Mouse (Mus musculus) forebrain, embryonic 12.5 days (tissue): ENCODE data around the gene Carns1. TPM values are rescaled to one million over a fixed set of nuclear protein-coding genes. Genes with fewer than 3 reads are reported as not detected.

Experiments used
- ATAC-seq: fragments of 200-750 bp; cut with Nextera tagmentation; 2 replicates; pipeline ENCODE4 v1.8.0; 2017; ENCODE audit warnings: moderate TSS enrichment; ENCODE audit not compliant: low FRiP score
- H3K27ac ChIP-seq: fragments of 300-500 bp; sonication (generic); 2 replicates; pipeline ENCODE4 v1.5.1; 2016; ENCODE audit warnings: mild to moderate bottlenecking
- H3K27me3 ChIP-seq: fragments of 300-500 bp; sonication (generic); 2 replicates; pipeline ENCODE4 v1.6.1; 2016; ENCODE audit warnings: mild to moderate bottlenecking
- H3K36me3 ChIP-seq: fragments of 300-500 bp; sonication (generic); replicated peaks from 2 replicates; pipeline ENCODE4 v1.6.1; 2016; ENCODE audit warnings: mild to moderate bottlenecking
- H3K4me1 ChIP-seq: fragments of 300-500 bp; sonication (generic); 2 replicates; pipeline ENCODE4 v1.6.1; 2016
- H3K4me2 ChIP-seq: fragments of 300-500 bp; sonication (generic); 2 replicates; pipeline ENCODE4 v1.6.1; 2016; ENCODE audit warnings: mild to moderate bottlenecking, moderate library complexity
- H3K4me3 ChIP-seq: fragments of 300-500 bp; sonication (generic); replicated peaks from 2 replicates; pipeline ENCODE4 v1.5.1; 2016; ENCODE audit warnings: mild to moderate bottlenecking
- H3K9ac ChIP-seq: fragments of 300-500 bp; sonication (generic); 2 replicates; pipeline ENCODE4 v1.6.1; 2016; ENCODE audit warnings: mild to moderate bottlenecking
- H3K9me3 ChIP-seq: fragments of 300-500 bp; sonication (generic); 2 replicates; pipeline ENCODE4 v1.6.1; 2016
- WGBS: fragments of 180-500 bp; shearing (Covaris S2); methylation state at CpG from one replicate; pipeline ENCODE4 v1.1.7; 2016; 5-methylcytosine and 5-hydroxymethylcytosine counted together
- polyA plus RNA-seq: library from polyadenylated mRNA; unstranded; fragments of >200 nt; fragmentation: Nextera tagmentation; extraction: Ambion mirVana; gene quantifications from 2 replicates; pipeline ENCODE4 v1.2.1, GENCODE M21; 2016

Gene Carns1
- polyA plus RNA-seq, 1 experiment from 2014 or later: 3.2 TPM

DNA sequence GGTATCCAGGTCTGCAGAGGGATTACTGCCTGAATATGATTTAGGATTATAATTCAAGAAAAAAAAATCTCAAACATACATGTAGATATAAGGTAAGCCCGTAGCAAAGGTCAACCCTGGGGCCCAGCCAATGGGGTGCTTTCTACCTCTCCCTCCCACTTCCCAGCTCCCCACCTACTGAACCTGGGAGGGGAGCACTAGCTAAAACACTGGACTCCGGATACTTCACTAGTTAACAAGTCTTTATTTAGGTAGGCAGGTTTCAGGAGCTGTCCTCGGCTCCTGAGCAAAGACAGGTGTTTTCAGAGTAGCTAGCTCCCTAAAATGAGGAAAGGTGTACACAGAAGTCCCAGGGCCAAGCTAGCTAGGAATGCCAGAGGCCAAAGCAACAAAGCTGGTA is 11.2 kb downstream of the Carns1 start:
- H3K27me3 ChIP-seq: no peaks in the 10 kb centered on the region
- H3K9ac ChIP-seq: no peak overlapping the region
- H3K9me3 ChIP-seq: no peaks in the 10 kb centered on the region
- no peak overlapping the region for H3K27ac ChIP-seq
- H3K4me2 ChIP-seq: no peak overlapping the region
- H3K36me3 ChIP-seq: peaks cover 23% of the 10 kb centered on the region
- peaks cover 14% of the 10 kb centered on the region for H3K4me1 ChIP-seq
- no peak for ATAC-seq
- H3K4me3 ChIP-seq: no peak overlapping the region
- WGBS: 83% methylated on average over 3 of the region's 3 CpGs

DNA sequence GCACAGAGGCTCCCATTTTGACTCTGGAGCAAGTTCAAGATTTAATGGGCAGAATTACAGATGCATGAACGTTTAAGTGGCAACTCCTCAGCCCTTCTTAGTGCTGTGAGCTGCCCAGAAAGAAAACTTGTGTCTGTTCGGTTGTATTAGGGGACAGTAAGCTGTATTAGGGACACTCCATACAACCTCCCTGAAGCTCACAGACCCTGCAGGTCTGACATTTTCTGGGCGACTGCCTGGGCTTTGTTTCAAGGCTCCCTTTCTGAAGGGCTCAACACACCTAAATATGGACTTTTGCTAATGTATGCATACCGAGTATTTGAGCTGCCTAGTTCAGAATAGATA is 11.8 kb downstream of the Carns1 start:
- ATAC-seq: peak; percentile 34
- H3K27ac ChIP-seq: peak overlapping the region; percentile 61

DNA sequence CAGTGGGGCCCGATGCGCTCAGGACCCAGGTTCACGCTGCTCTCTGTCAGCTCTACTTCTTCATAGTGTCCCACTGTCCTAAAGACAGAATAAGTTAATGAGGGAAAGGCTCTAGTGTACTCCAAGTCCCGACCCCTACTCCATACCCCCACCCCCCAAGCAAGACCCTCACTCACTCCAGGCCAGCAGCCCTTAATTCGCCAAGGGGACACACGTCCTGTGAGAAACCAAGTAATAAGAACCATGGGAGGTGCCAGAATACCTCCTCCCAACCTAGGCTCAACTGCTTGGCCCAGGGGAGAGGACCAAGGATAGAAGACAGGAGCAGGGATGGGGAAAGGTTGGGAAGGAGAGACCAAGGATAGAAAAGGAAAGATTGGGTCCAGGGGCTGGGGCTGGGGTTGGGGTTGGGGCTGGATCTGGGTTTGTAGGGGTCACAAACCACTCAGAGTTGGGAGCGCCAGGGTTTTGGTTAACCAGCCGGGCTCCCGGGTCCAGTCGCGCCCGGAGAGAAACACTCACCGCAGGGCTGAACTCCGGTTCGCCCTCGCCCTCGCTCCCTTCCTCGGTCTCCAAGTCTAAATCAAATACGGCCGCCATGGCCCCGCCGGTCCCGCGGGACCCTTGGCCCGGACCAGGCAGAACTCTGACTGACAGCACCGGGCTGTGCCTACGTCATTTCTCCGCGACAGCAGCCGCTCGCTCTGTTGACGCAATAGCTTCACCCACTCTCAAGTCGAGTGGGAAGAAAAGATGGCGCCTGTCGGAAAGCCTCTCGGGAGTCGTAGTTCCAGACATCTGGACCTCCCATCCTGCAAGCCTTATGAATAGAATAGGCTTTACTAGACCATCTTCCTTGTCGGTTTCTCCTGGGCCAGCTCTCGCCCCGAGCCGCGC is 12.4 kb downstream of the Carns1 start, which contains the start of gene Rps6kb2:
Rps6kb2 (minus strand) TSS at position 709 of the 897 bp plus-strand sequence.
- peak within 1 kb of the TSS; percentile 78 for H3K4me3 ChIP-seq
- peak within 1 kb of the TSS; percentile 74 for H3K9ac ChIP-seq
- WGBS: 7% methylated on average over 42 of the region's 42 CpGs
- peak; percentile 93 for ATAC-seq
- no peaks in the 10 kb centered on the region for H3K27me3 ChIP-seq
- H3K9me3 ChIP-seq: no peaks in the 10 kb centered on the region
- H3K4me2 ChIP-seq: peak within 1 kb of the TSS; percentile 93
- peaks cover 35% of the 10 kb centered on the region for H3K36me3 ChIP-seq
- H3K4me1 ChIP-seq: peaks cover 14% of the 10 kb centered on the region
- H3K27ac ChIP-seq: peak within 1 kb of the TSS; percentile 61

More for the DNA sequence above, 11.8 kb downstream of the Carns1 start:
- 36% methylated on average over 4 of the region's 4 CpGs for WGBS
- Histone ChIP-seq H3K4me3 (peak overlapping the region; percentile 78), H3K4me2 (peak overlapping the region; percentile 93), H3K36me3 (peaks cover 28% of the 10 kb centered on the region), H3K27me3 (no peaks in the 10 kb centered on the region), H3K9ac (peak overlapping the region; percentile 74), H3K4me1 (peaks cover 14% of the 10 kb centered on the region), H3K9me3 (no peaks in the 10 kb centered on the region)

DNA sequence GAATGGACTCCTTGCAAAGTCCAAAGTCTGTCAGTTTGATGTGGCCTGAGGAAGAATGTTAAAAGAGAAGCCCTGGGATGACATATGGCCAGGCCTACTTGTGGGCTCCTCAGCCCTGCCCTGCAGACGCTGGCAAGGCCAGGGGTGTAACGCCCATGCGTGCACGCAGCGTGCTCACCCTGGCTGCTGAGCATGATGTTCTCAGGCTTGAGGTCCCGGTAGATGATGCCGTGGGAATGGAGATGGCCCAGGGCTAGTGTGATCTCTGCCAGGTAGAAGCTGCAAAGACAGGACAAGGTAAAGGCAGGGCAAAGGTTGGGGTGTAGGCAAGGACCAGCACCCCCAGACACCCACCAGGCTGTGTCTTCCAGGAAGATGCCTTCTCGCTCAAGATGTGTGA is 16.2 kb downstream of the Carns1 start:
- H3K27ac ChIP-seq: no peak overlapping the region
- H3K27me3 ChIP-seq: no peaks in the 10 kb centered on the region
- no peak overlapping the region for H3K4me2 ChIP-seq
- H3K4me1 ChIP-seq: peaks cover 19% of the 10 kb centered on the region
- H3K9me3 ChIP-seq: no peaks in the 10 kb centered on the region
- no peak overlapping the region for H3K9ac ChIP-seq
- 96% methylated on average over 8 of the region's 8 CpGs for WGBS
- H3K4me3 ChIP-seq: no peak overlapping the region
- no peak for ATAC-seq
- peaks cover 58% of the 10 kb centered on the region for H3K36me3 ChIP-seq

DNA sequence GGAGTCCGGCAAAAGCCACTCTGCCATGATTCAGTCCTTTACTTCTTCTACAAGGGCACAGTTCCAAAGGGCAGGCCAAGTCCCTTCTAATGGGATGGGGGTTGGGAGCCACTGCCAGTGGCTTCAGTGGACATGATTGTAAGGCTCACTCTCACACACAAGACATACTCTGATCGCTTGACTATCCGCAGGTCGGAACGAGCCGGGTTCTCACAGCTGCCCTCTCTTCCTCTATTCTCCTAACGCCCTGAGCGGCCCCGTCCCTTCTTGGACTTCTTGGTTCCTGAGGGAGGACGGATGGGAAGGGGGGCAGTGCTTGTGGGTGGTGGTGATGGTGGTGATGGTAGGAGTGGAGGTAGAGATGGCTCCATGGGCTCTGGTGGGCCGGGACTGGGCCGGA is 18.5 kb downstream of the Carns1 start:
- no peak overlapping the region for H3K27ac ChIP-seq
- peaks cover 73% of the 10 kb centered on the region for H3K36me3 ChIP-seq
- ATAC-seq: no peak
- H3K9ac ChIP-seq: no peak overlapping the region
- no peaks in the 10 kb centered on the region for H3K27me3 ChIP-seq
- 0 out of 2 replicates have a peak, but pooled peaks cover 5% of the 10 kb centered on the region for H3K4me1 ChIP-seq
- H3K4me2 ChIP-seq: no peak overlapping the region
- WGBS: 91% methylated on average over 12 of the region's 12 CpGs
- no peaks in the 10 kb centered on the region for H3K9me3 ChIP-seq
- no peak overlapping the region for H3K4me3 ChIP-seq

DNA sequence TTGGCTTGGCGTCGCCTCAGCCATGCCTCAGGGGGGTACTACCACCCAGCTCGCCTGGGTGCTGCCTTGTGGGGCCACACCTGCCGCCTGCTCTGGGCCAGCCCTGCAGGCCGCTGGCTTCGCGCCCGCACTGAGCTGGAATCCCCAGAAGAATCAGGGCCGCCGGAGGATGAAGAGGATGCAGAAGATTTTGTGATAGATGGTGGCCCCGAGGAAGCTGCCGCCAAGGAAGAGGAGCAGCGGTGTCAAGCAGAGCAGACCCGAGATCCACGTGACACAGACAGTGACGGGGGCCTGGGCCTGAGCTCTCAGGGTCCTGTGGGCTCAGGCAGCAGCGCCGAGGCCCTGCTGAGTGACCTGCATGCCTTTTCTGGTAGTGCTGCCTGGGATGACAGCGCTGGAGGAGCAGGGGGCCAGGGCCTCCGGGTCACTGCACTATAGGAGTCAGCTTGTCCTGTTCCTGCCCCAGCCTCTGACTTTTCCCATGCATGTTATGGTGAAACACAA is 19.2 kb downstream of the Carns1 start:
- Histone ChIP-seq H3K27me3 (no peaks in the 10 kb centered on the region), H3K4me1 (peaks cover 5% of the 10 kb centered on the region; the same call in 1 of the 2 replicates), H3K36me3 (peaks cover 71% of the 10 kb centered on the region), H3K9me3 (no peaks in the 10 kb centered on the region), H3K4me3 (no peak overlapping the region), H3K9ac (no peak overlapping the region), H3K27ac (peak overlapping the region; percentile 1; the same call in 1 of the 2 replicates), H3K4me2 (no peak overlapping the region)
- ATAC-seq: no peak
- WGBS: 72% methylated on average over 20 of the region's 20 CpGs

DNA sequence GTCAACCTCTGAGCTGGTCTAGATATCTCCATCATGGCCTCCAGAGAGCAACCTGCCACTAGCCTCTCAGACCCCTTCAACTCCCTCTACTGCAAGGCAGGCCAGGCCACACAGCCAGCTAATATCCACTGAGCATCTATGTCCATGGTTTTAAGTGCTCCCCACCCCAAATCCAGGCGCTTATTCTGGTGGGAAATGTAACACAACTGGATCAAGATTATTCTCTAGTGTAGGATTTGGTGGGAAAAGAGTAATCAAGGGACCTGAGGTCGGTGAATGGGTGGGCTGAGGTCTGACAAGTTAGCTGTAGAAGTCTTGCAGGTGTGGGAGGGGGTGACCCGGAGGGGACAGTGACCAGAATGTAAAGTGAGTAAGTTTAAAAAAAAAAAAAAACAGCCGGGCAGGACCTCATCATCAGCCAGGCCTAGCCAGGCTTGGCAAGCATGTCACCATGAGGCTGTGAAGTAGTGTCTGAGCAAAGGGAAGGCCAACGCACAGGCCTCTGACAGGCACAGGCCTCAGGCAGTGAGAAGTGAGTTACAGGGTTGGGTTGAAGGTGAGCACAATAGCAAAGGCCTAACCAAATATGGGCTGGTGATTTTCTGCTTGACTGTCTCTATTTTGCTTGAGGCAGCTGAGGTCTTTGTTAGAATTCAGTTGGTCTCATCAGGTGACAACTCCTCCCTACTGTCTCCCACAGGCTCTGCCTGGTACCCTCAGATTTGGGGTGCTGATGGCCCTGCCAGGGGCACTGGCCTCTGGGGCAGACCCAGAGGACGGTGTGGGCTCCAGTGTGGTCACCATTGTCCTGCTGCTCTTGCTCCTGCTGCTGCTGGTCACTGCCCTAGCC is 19.8 kb downstream of the Carns1 start:
- peaks cover 72% of the 10 kb centered on the region for H3K36me3 ChIP-seq
- 74% methylated on average over 6 of the region's 6 CpGs for WGBS
- no peaks in the 10 kb centered on the region for H3K9me3 ChIP-seq
- no peak overlapping the region for H3K4me2 ChIP-seq
- H3K4me1 ChIP-seq: peaks cover 5% of the 10 kb centered on the region; the same call in 1 of the 2 replicates
- H3K9ac ChIP-seq: no peak overlapping the region
- no peak for ATAC-seq
- H3K4me3 ChIP-seq: no peak overlapping the region
- no peaks in the 10 kb centered on the region for H3K27me3 ChIP-seq
- H3K27ac ChIP-seq: peak overlapping the region; percentile 1; the same call in 1 of the 2 replicates

DNA sequence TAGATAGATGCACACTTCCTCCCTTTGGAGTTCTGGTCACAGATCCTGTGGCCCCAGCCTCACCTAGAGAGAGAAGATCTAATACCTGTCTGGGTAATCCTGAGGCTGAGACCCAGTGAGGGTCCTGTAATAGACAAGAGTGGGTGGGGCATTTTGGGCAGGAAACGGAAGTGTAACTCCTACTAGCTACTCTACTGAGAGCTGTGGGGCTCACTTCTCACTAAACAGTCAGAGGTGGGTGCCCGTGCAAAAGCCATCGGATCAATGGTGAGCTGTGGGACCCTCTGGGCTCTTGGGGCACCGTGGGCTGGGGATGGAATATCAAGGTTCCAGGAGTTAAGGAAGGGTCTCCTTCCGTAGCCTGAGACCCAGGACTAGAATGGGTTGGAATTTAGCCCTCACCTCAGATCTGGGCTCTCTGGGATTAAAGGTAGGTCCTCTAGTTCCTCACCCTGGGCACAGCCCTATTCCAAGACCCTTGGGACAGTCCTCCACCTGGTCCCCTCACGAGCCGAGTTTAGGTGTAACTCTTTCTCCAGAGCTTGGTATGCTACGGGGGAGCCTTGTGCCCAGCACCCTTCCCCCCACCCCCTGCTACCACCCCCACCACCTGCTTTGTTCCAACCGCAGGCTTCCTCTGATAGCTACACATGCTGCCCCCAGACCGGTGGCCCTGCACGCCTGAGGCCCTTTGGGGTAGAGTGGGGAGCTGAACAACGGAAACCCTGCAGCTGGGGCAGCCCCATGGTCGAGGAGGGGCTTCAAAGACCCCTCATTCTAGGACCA is 20.6 kb downstream of the Carns1 start:
- H3K9ac ChIP-seq: no peak overlapping the region
- no peak overlapping the region for H3K4me3 ChIP-seq
- peaks cover 75% of the 10 kb centered on the region for H3K36me3 ChIP-seq
- no peaks in the 10 kb centered on the region for H3K27me3 ChIP-seq
- no peak for ATAC-seq
- peaks cover 11% of the 10 kb centered on the region for H3K4me1 ChIP-seq
- 0 out of 2 replicates have a peak overlapping the region, but pooled peaks have one; percentile 1 for H3K27ac ChIP-seq
- no peaks in the 10 kb centered on the region for H3K9me3 ChIP-seq
- H3K4me2 ChIP-seq: no peak overlapping the region
- 87% methylated on average over 13 of the region's 13 CpGs for WGBS

DNA sequence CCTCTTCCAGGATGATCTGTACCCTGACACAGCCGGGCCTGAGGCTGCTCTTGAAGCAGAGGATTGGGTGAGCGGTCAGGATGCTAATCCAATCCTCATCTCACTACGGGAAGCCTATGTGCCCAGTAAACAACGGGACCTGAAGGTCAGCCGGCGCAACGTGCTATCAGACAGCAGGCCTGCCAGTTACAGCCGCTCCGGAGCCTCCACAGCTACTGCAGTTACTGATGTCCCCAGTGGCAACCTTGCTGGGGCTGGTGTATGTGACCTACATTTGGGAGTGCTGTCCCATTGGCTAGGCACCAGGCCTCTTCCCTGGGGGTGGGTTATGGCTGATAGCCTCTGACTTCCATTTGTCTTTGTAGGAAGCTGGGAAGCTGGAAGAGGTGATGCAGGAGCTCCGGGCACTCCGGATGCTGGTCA is 22.0 kb downstream of the Carns1 start, which contains the start of gene Ptprcap:
Ptprcap (plus strand) TSS at position 373 of the 423 bp plus-strand sequence.
- H3K27me3 ChIP-seq: no peaks in the 10 kb centered on the region
- no peak within 1 kb of the TSS for H3K4me2 ChIP-seq
- H3K9me3 ChIP-seq: no peaks in the 10 kb centered on the region
- no peak within 1 kb of the TSS for H3K4me3 ChIP-seq
- ATAC-seq: no peak
- 80% methylated on average over 11 of the region's 11 CpGs for WGBS
- H3K9ac ChIP-seq: no peak within 1 kb of the TSS
- H3K36me3 ChIP-seq: peaks cover 62% of the 10 kb centered on the region
- peaks cover 21% of the 10 kb centered on the region for H3K4me1 ChIP-seq
- H3K27ac ChIP-seq: no peak within 1 kb of the TSS

DNA sequence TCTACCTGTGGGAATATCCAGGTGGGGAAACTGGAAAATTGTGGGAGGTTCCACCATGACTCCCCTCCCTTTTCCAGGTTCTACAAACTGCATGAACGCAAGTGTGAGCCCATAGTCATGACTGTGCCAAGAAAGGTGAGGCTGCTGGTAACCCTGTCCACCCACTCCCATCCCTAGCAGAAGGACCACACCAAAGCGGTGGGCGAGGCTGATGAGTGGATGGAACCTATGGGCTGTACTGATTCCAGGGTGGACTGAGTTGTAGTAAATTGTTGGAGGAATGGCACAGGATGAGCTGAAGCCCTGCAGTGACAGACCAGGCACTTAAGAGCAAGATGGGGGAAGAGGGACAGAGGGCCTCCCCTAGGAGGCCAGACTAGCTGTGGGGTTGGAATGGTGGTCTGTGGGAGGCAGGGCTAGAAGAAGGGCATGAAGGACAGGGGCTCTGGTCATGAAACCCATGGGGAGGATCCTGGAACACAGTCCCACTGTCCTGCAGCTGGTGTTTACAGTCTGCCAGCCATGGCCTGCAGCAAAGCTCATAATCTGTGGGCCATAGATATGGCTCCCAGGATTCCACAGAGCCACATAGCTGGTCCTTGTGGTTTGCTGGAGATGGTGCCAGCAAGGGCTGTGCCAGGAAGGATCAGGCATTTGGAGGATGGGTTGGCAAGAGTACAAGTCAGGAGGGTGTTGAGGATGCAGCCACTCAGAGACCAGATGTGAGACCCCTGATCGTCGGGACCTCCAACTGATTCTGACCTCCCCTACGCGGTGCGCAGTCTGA is 22.6 kb downstream of the Carns1 start:
- Histone ChIP-seq H3K9me3 (no peaks in the 10 kb centered on the region), H3K27ac (no peak overlapping the region), H3K36me3 (peaks cover 55% of the 10 kb centered on the region), H3K9ac (no peak overlapping the region), H3K4me2 (no peak overlapping the region), H3K4me1 (peaks cover 27% of the 10 kb centered on the region), H3K27me3 (no peaks in the 10 kb centered on the region), H3K4me3 (no peak overlapping the region)
- no peak for ATAC-seq
- WGBS: 95% methylated on average over 8 of the region's 8 CpGs

DNA sequence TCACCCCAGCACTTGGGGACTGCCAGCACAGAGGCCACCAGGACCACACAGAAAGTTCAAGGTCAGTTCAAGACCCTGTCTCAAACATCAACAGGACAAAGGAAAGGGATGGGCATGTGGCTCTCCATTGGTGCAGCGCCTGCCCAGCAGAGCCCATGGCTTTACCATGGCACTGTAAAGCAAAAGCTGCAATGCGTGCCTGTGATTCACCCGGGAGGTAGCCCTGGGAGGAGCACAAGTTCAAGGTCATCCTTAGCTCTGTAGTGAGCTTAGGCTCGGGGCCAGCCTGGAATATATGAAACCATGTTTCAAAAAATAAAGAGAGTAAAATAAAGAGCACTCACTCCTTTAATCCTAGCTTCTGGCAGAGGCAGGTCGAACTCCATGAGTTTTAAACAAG is 23.4 kb downstream of the Carns1 start:
- WGBS: 86% methylated on average over 5 of the region's 5 CpGs
- Histone ChIP-seq H3K36me3 (peaks cover 48% of the 10 kb centered on the region), H3K9me3 (no peaks in the 10 kb centered on the region), H3K4me3 (no peak overlapping the region), H3K4me2 (no peak overlapping the region), H3K27ac (no peak overlapping the region), H3K9ac (no peak overlapping the region), H3K27me3 (no peaks in the 10 kb centered on the region), H3K4me1 (peaks cover 29% of the 10 kb centered on the region)
- ATAC-seq: no peak
